ENCODE assay signal across 9 mouse cellular contexts in genomic region chrX:77314384-77314783, GRCm38 (mm10).
DNase-seq lines count a peak whose midpoint lies in the region.
"Had no signal": no experiment of that assay in that cellular context is flagged by ENCODE, and none has a peak within 500 bp of the region (broad histone marks: within the 10 kb centered on the region; RNA-seq: fewer than 3 reads in every experiment).

No protein-coding gene starts in this region.

- no peaks in the 10 kb centered on the region for H3K27me3 ChIP-seq in heart, embryonic 10.5 days (ENCODE audit: insufficient read depth, poor library complexity, severe bottlenecking)
- H3K27me3 ChIP-seq: heart, embryonic 15.5 days had no signal

- no peaks in the 10 kb centered on the region for H3K4me1 ChIP-seq in heart, embryonic 10.5 days
- H3K4me1 ChIP-seq: heart, embryonic 15.5 days had no signal

- H3K4me3 ChIP-seq in heart, embryonic 10.5 days, result no peak overlapping the region
- H3K4me3 ChIP-seq: heart, embryonic 15.5 days had no signal

- H3K27ac ChIP-seq in heart, embryonic 10.5 days, result no peak overlapping the region
- H3K27ac ChIP-seq: heart, embryonic 15.5 days had no signal

- H3K9me3 ChIP-seq in heart, embryonic 10.5 days, result no peaks in the 10 kb centered on the region
- H3K9me3 ChIP-seq: heart, embryonic 15.5 days had no signal

- no peaks in the 10 kb centered on the region for H3K36me3 ChIP-seq in heart, embryonic 10.5 days
- H3K36me3 ChIP-seq: heart, embryonic 15.5 days had no signal

- 68% methylated on average over 3 of the region's 3 CpGs for WGBS in heart, embryonic 10.5 days

- peak; percentile 42 to 63 for DNase-seq in heart, adult 18-20 months
- DNase-seq in heart, embryonic 10.5 days (ENCODE audit: low spot score), result no peak
- peak; percentile 9 for DNase-seq in urinary bladder, postnatal 25 days (ENCODE audit: low spot score)
- no peak for DNase-seq in urinary bladder, postnatal 4 days (ENCODE audit: low spot score in 2 of 2)
- peak; percentile 36 for DNase-seq in embryo, embryonic 10.5 days (ENCODE audit: low spot score)
- peak; percentile 6 for DNase-seq in layer of hippocampus, adult 9-11 months
- DNase-seq in retina, embryonic 14.5 days (ENCODE audit: low spot score), result peak; percentile 29
- DNase-seq in spleen, postnatal 14 days (ENCODE audit: low spot score in 2 of 2), result no peak

Comparison
In these comparisons a context has a peak if more than half of its experiments do, and no peak if none do; other contexts are left out.
1. DNase-seq: peak in heart, adult 18-20 months (2 of 2), urinary bladder, postnatal 25 days (single experiment), embryo, embryonic 10.5 days (single experiment), layer of hippocampus, adult 9-11 months (single experiment) and retina, embryonic 14.5 days (single experiment); none in heart, embryonic 10.5 days (single experiment), urinary bladder, postnatal 4 days (0 of 2) and spleen, postnatal 14 days (0 of 2).